Mouse (Mus musculus) brain, embryonic 14.5 days (tissue): ENCODE data around the gene Pdap1.

Experiments used
- CTCF ChIP-seq: fragments of 200-500 bp; IDR thresholded peaks from 2 replicates; pipeline ENCODE4 v1.5.1; 2012; ENCODE audit warnings: inconsistent platforms, mild to moderate bottlenecking, moderate library complexity, borderline replicate concordance; ENCODE audit not compliant: insufficient read depth, insufficient read length; ENCODE audit errors: extremely low read depth
- POLR2A ChIP-seq: fragments of 200-500 bp; IDR thresholded peaks from 2 replicates; pipeline ENCODE4 v1.6.1; 2012; ENCODE audit warnings: mild to moderate bottlenecking, inconsistent platforms, borderline replicate concordance; ENCODE audit not compliant: poor library complexity, insufficient read depth, insufficient read length, severe bottlenecking; ENCODE audit errors: extremely low read depth

- no peak for TF ChIP-seq POLR2A
- no peak for TF ChIP-seq CTCF
Observed at GRCm38 (mm10) chr5:145120921-145121320, 19.1 kb downstream of the Pdap1 start.
